Mouse (Mus musculus) MEL (cell line): Measurements from ENCODE around the gene Galnt18. TPM values are rescaled to one million over a fixed set of nuclear protein-coding genes. Genes with fewer than 3 reads are reported as not detected.

Source experiments
- DNase-seq: peaks from one replicate; pipeline ENCODE4 v3.0.0; 2011; ENCODE audit warnings: low read depth, low spot score
- H3K27ac ChIP-seq: 2 replicates; pipeline ENCODE4 v1.5.1; 2012; ENCODE audit warnings: low read depth, mild to moderate bottlenecking, control low read depth, low read length, moderate library complexity; ENCODE audit not compliant: control insufficient read depth
- H3K27me3 ChIP-seq, 2 experiments: fragments of 150-350 bp in 1 of 2; sonication (generic) in 1 of 2; 2 replicates each; pipeline ENCODE4 v1.6.1; 2012; ENCODE audit warnings: low read length in 2 of 2, mild to moderate bottlenecking in 2 of 2, improper control_type of control experiment in 1 of 2, moderate library complexity in 1 of 2; ENCODE audit not compliant: insufficient read depth in 2 of 2, control insufficient read depth in 1 of 2
- H3K36me3 ChIP-seq, 2 experiments: 2 replicates each; pipeline ENCODE4 v1.6.1; 2012 to 2014; ENCODE audit warnings: low read length in 2 of 2, improper control_type of control experiment in 1 of 2, inconsistent platforms in 1 of 2, mild to moderate bottlenecking in 1 of 2; ENCODE audit not compliant: insufficient read depth in 2 of 2, control insufficient read depth in 1 of 2
- H3K4me1 ChIP-seq, 2 experiments: fragments of 150-350 bp in 1 of 2; sonication (generic) in 1 of 2; 2 replicates each; pipeline ENCODE4 v1.6.1; 2012; ENCODE audit warnings: low read length in 2 of 2, improper control_type of control experiment in 1 of 2, mild to moderate bottlenecking in 1 of 2; ENCODE audit not compliant: insufficient read depth in 2 of 2, control insufficient read depth in 1 of 2
- H3K4me3 ChIP-seq, 2 experiments: fragments of 150-350 bp in 1 of 2; sonication (generic) in 1 of 2; 2 replicates each; pipeline ENCODE4 v1.5.1; 2012; ENCODE audit warnings: low read depth in 2 of 2, low read length in 2 of 2, mild to moderate bottlenecking in 2 of 2, moderate library complexity in 2 of 2, control low read depth in 1 of 2, improper control_type of control experiment in 1 of 2; ENCODE audit not compliant: control insufficient read depth in 1 of 2, insufficient read depth in 1 of 2
- H3K79me2 ChIP-seq: 2 replicates; pipeline ENCODE4 v1.6.1; 2012; ENCODE audit warnings: mild to moderate bottlenecking, low read length, moderate library complexity; ENCODE audit not compliant: control insufficient read depth, poor library complexity, insufficient read depth
- H3K9ac ChIP-seq: 2 replicates; pipeline ENCODE4 v1.6.1; 2012; ENCODE audit warnings: low read depth, mild to moderate bottlenecking, control low read depth, low read length, moderate library complexity; ENCODE audit not compliant: control insufficient read depth, poor library complexity, severe bottlenecking
- H3K9me3 ChIP-seq: fragments of 150-350 bp; sonication (generic); replicated peaks from 2 replicates; pipeline ENCODE4 v1.6.1; 2012; ENCODE audit warnings: mild to moderate bottlenecking, low read length, improper control_type of control experiment, moderate library complexity; ENCODE audit not compliant: insufficient read depth
- BHLHE40 ChIP-seq: IDR thresholded peaks from 2 replicates; pipeline ENCODE4 v1.6.1; 2012; ENCODE audit warnings: low read depth, mild to moderate bottlenecking, inconsistent platforms, low read length, improper control_type of control experiment, borderline replicate concordance
- CTCF ChIP-seq, 3 experiments: IDR thresholded peaks in 2 of 3; conservative IDR thresholded peaks in 1 of 3; 2 replicates each; pipeline ENCODE4 v1.5.1; 2011 to 2012; ENCODE audit warnings: low read length in 3 of 3, low read depth in 2 of 3, mild to moderate bottlenecking in 2 of 3, improper control_type of control experiment in 1 of 3, inconsistent platforms in 1 of 3, mixed read lengths in 1 of 3, moderate library complexity in 1 of 3; ENCODE audit not compliant: control insufficient read depth in 1 of 3, insufficient read depth in 1 of 3, poor library complexity in 1 of 3, severe bottlenecking in 1 of 3
- E2F4 ChIP-seq: IDR thresholded peaks from 2 replicates; pipeline ENCODE4 v1.6.1; 2011; ENCODE audit warnings: low read depth, low read length, improper control_type of control experiment, borderline replicate concordance
- EP300 ChIP-seq, 2 experiments: IDR thresholded peaks; 2 replicates each; pipeline ENCODE4 v1.6.1; 2011; ENCODE audit warnings: improper control_type of control experiment in 2 of 2, low read length in 2 of 2, low read depth in 1 of 2, mild to moderate bottlenecking in 1 of 2
- GABPA ChIP-seq: IDR thresholded peaks from 2 replicates; pipeline ENCODE4 v1.6.1; 2012; ENCODE audit warnings: low read depth, mild to moderate bottlenecking, inconsistent platforms, low read length, improper control_type of control experiment, moderate library complexity
- GATA1 ChIP-seq: IDR thresholded peaks from 2 replicates; pipeline ENCODE4 v1.6.1; 2011; ENCODE audit warnings: low read depth, low read length, improper control_type of control experiment
- HCFC1 ChIP-seq: IDR thresholded peaks from 2 replicates; pipeline ENCODE4 v1.6.1; 2012; ENCODE audit warnings: low read depth, mild to moderate bottlenecking, inconsistent platforms, low read length, improper control_type of control experiment, moderate library complexity
- KAT2A ChIP-seq: conservative IDR thresholded peaks from 2 replicates; pipeline ENCODE4 v1.6.1; 2012; ENCODE audit warnings: low read depth, low read length, improper control_type of control experiment, inconsistent platforms
- MAX ChIP-seq: IDR thresholded peaks from 2 replicates; pipeline ENCODE4 v1.6.1; 2011; ENCODE audit warnings: low read length, improper control_type of control experiment
- MAZ ChIP-seq: IDR thresholded peaks from 2 replicates; pipeline ENCODE4 v1.6.1; 2012; ENCODE audit warnings: low read depth, mild to moderate bottlenecking, inconsistent platforms, low read length, improper control_type of control experiment
- MEF2A ChIP-seq: IDR thresholded peaks from 2 replicates; pipeline ENCODE4 v1.6.1; 2014; ENCODE audit warnings: low read depth, mild to moderate bottlenecking, inconsistent platforms, low read length, improper control_type of control experiment; ENCODE audit not compliant: poor library complexity, insufficient replicate concordance, severe bottlenecking; ENCODE audit errors: extremely low read depth
- MXI1 ChIP-seq: IDR thresholded peaks from 2 replicates; pipeline ENCODE4 v1.6.1; 2011; ENCODE audit warnings: mild to moderate bottlenecking, low read depth, low read length, improper control_type of control experiment
- MYB ChIP-seq: IDR thresholded peaks from 2 replicates; pipeline ENCODE4 v1.6.1; 2011; ENCODE audit warnings: mild to moderate bottlenecking, low read depth, low read length, improper control_type of control experiment
- MYC ChIP-seq: IDR thresholded peaks from 2 replicates; pipeline ENCODE4 v1.6.1; 2011; ENCODE audit warnings: low read depth, mild to moderate bottlenecking, low read length, improper control_type of control experiment, moderate library complexity
- NELFE ChIP-seq: IDR thresholded peaks from 2 replicates; pipeline ENCODE4 v1.6.1; 2011; ENCODE audit warnings: low read depth, low read length, improper control_type of control experiment
- RAD21 ChIP-seq: IDR thresholded peaks from 2 replicates; pipeline ENCODE4 v1.6.1; 2011; ENCODE audit warnings: mild to moderate bottlenecking, low read depth, low read length, improper control_type of control experiment
- SIN3A ChIP-seq: IDR thresholded peaks from 2 replicates; pipeline ENCODE4 v1.6.1; 2012; ENCODE audit warnings: low read length, improper control_type of control experiment, inconsistent platforms
- TCF12 ChIP-seq: IDR thresholded peaks from 2 replicates; pipeline ENCODE4 v1.6.1; 2014; ENCODE audit warnings: low read depth, mild to moderate bottlenecking, inconsistent platforms, low read length, improper control_type of control experiment, moderate library complexity
- UBTF ChIP-seq: IDR thresholded peaks from 2 replicates; pipeline ENCODE4 v1.6.1; 2012; ENCODE audit warnings: low read depth, mild to moderate bottlenecking, inconsistent platforms, low read length, improper control_type of control experiment, moderate library complexity, borderline replicate concordance; ENCODE audit not compliant: insufficient read depth
- USF1 ChIP-seq: IDR thresholded peaks from 2 replicates; pipeline ENCODE4 v1.6.1; 2014; ENCODE audit warnings: low read depth, mild to moderate bottlenecking, inconsistent platforms, low read length, improper control_type of control experiment, moderate library complexity
- USF2 ChIP-seq, 2 experiments: IDR thresholded peaks; 2 replicates each; pipeline ENCODE4 v1.6.1; 2011 to 2012; ENCODE audit warnings: improper control_type of control experiment in 2 of 2, low read length in 2 of 2, borderline replicate concordance in 1 of 2, inconsistent platforms in 1 of 2, low read depth in 1 of 2, mild to moderate bottlenecking in 1 of 2; ENCODE audit not compliant: insufficient read depth in 1 of 2
- ZC3H11A ChIP-seq: IDR thresholded peaks from 2 replicates; pipeline ENCODE4 v1.6.1; 2012; ENCODE audit warnings: low read depth, mild to moderate bottlenecking, inconsistent platforms, low read length, improper control_type of control experiment
- ZNF384 ChIP-seq: IDR thresholded peaks from 2 replicates; pipeline ENCODE4 v1.6.1; 2012; ENCODE audit warnings: low read depth, mild to moderate bottlenecking, inconsistent platforms, low read length, improper control_type of control experiment
- polyA plus RNA-seq, 2 experiments: library from polyadenylated mRNA; stranded (reverse) in 1 of 2; unstranded in 1 of 2; fragments of >175 nt in 1 of 2; fragments of >200 nt in 1 of 2; gene quantifications; 2 replicates each; pipeline versions ENCODE4 v1.2.1 to v1.2.4; 2012; ENCODE audit warnings: low replicate concordance in 2 of 2, low read depth in 1 of 2; ENCODE audit not compliant: insufficient read length in 2 of 2, insufficient read depth in 1 of 2, missing spikeins in 1 of 2
- total RNA-seq: library from RNA; depleted of rRNA; stranded (reverse); fragments of 300-350 nt; gene quantifications from 2 replicates; pipeline ENCODE4 v1.2.3, GENCODE M21; 2012

Gene Galnt18
- total and polyA plus RNA-seq, 3 experiments = not detected

DNA sequence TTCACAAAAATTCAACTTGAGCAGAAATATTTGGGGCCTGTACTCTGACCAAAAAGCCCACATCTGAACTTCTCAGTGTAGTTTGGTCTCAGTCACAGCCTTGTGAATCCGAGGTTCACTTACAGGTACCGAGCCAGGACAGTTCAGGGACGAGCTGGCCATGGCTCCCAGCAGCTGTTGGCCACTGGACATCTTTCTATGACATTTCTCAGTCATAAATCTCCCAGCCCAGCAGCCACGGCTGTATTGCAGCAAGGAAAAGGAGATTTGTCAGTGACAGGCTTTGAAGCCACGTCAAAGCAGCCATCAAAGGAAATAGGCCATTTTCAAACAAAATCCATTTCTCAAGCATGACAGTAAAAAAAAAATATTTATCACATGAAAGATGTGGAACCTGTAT lies 154.0 kb downstream of the Galnt18 start:
- TF ChIP-seq KAT2A (no peak), MYC (no peak), HCFC1 (no peak), GABPA (no peak), GATA1 (no peak), ZC3H11A (no peak), MAX (no peak), RAD21 (no peak), SIN3A (no peak), MAZ (no peak), TCF12 (no peak), E2F4 (no peak), USF1 (no peak), CTCF (IDR thresholded peaks at IDR 0.05 in 2 of 3, conservative IDR thresholded peaks at IDR 0.05 in 1 of 3; ENCODE audit: control insufficient read depth in 1 of 3, insufficient read depth in 1 of 3, low read depth in 2 of 3, low read length in 3 of 3, poor library complexity in 1 of 3, severe bottlenecking in 1 of 3) (no peak), EP300 (IDR thresholded peaks at IDR 0.05; ENCODE audit: low read depth in 1 of 2, low read length in 2 of 2) (no peak), MXI1 (no peak), NELFE (no peak), MEF2A (no peak)
- TF ChIP-seq, all 39 proteins: peak for 0
- DNase-seq = no peak
- H3K4me1 ChIP-seq = no peaks in the 10 kb centered on the region

DNA sequence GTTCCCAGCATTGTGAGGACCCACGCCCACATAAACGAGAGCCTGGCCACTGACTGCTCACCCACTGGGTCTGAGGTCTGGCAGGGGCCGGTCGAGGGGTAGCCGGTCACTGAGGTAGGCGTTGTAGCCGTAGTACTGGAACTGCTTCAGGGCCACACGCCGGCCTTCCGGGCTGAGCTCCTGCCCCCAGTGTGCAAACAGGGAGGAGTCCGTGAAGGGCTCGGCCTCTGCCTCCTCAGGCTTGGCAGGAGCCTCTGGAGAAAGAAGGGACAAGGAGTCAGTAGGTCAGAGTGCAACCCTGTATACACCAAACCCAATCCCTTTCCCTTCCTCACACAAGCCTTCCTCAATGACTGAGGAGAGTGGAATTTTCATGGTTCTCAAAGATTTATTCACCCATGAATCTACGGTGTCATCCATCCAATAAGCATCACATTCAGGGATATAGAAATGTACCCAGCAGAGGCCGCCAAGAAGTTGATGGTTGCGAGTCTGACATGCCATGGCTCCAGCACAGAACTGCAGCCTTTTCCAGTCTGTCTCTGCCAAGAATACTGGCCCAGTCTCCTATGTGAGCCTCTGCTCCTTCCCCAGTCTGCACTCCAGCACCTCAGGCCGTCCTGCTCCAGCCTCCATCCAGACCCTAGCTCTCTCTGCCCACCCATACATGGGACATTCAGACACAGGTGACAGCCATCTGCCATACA lies 163.4 kb downstream of the Galnt18 start:
- no peak overlapping the region for H3K27ac ChIP-seq
- H3K9me3 ChIP-seq = no peaks in the 10 kb centered on the region
- DNase-seq = no peak
- H3K79me2 ChIP-seq = no peaks in the 10 kb centered on the region
- no peaks in the 10 kb centered on the region for H3K4me1 ChIP-seq
- no peaks in the 10 kb centered on the region for H3K36me3 ChIP-seq
- no peaks in the 10 kb centered on the region for H3K27me3 ChIP-seq
- no peak overlapping the region for H3K4me3 ChIP-seq
- no peak for TF ChIP-seq E2F4
- no peak for TF ChIP-seq UBTF
- no peak for TF ChIP-seq GABPA
- TF ChIP-seq ZNF384 = no peak
- no peak for TF ChIP-seq BHLHE40
- no peak for TF ChIP-seq HCFC1
- TF ChIP-seq MYB = no peak
- no peak for TF ChIP-seq MAX
- no peak for TF ChIP-seq RAD21
- TF ChIP-seq MEF2A = no peak
- TF ChIP-seq GATA1 = no peak
- no peak for TF ChIP-seq USF2 (IDR thresholded peaks at IDR 0.05; ENCODE audit: borderline replicate concordance in 1 of 2, insufficient read depth in 1 of 2, low read depth in 1 of 2, low read length in 2 of 2)
- H3K9ac ChIP-seq = no peak overlapping the region

More for the DNA sequence above, 154.0 kb downstream of the Galnt18 start:
- Histone ChIP-seq H3K9ac (no peak overlapping the region), H3K79me2 (no peaks in the 10 kb centered on the region), H3K4me3 (no peak overlapping the region), H3K36me3 (no peaks in the 10 kb centered on the region), H3K27ac (no peak overlapping the region), H3K9me3 (no peaks in the 10 kb centered on the region), H3K27me3 (no peaks in the 10 kb centered on the region)
